Mouse (Mus musculus) ES-CJ7 (cell line): ENCODE measurements around the gene Spata13.

ENCODE experiments used
- DNase-seq: peaks from one replicate; pipeline ENCODE4 v3.0.0; 2011; ENCODE audit warnings: low read depth, low spot score

The Spata13 gene

GRCm38 (mm10) chr14:60747154-60747870, 113.5 kb downstream of the Spata13 start:
- no peak for DNase-seq

- no peak for DNase-seq
Measured at GRCm38 (mm10) chr14:60749880-60750279, 116.1 kb downstream of the Spata13 start.

GRCm38 (mm10) chr14:60751581-60751980, 117.8 kb downstream of the Spata13 start:
- DNase-seq: no peak

- no peak for DNase-seq
Measured at GRCm38 (mm10) chr14:60752892-60753800, 119.3 kb downstream of the Spata13 start.

- DNase-seq: no peak
Measured at GRCm38 (mm10) chr14:60753801-60754126, 120.0 kb downstream of the Spata13 start.

GRCm38 (mm10) chr14:60754656-60755055, 120.9 kb downstream of the Spata13 start:
- no peak for DNase-seq

- DNase-seq: no peak
Measured at GRCm38 (mm10) chr14:60756271-60756670, 122.5 kb downstream of the Spata13 start.

GRCm38 (mm10) chr14:60757265-60757664, 123.5 kb downstream of the Spata13 start:
- no peak for DNase-seq

GRCm38 (mm10) chr14:60757722-60758121, 123.9 kb downstream of the Spata13 start:
- no peak for DNase-seq

GRCm38 (mm10) chr14:60759097-60759496, 125.3 kb downstream of the Spata13 start:
- no peak for DNase-seq

GRCm38 (mm10) chr14:60761801-60762200, 128.0 kb downstream of the Spata13 start:
- peak; percentile 33 for DNase-seq

GRCm38 (mm10) chr14:60762754-60763153, 129.0 kb downstream of the Spata13 start:
- no peak for DNase-seq

GRCm38 (mm10) chr14:60763746-60764145, 129.9 kb downstream of the Spata13 start:
- DNase-seq: no peak

- peak; percentile 66 for DNase-seq
Measured at GRCm38 (mm10) chr14:60764526-60764925, 130.7 kb downstream of the Spata13 start.

- no peak for DNase-seq
Measured at GRCm38 (mm10) chr14:60765025-60765424, 131.2 kb downstream of the Spata13 start.

GRCm38 (mm10) chr14:60767884-60768283, 134.1 kb downstream of the Spata13 start, which contains the start of gene C1qtnf9:
Gene C1qtnf9, plus strand, starts transcription at chr14:60768134.
- DNase-seq: no peak

- DNase-seq: peak; percentile 61
Measured at GRCm38 (mm10) chr14:60769340-60769739, 135.5 kb downstream of the Spata13 start.

- DNase-seq: no peak
Measured at GRCm38 (mm10) chr14:60770594-60770993, 136.8 kb downstream of the Spata13 start.

- DNase-seq: peak; percentile 69
Measured at GRCm38 (mm10) chr14:60771057-60771456, 137.3 kb downstream of the Spata13 start.

GRCm38 (mm10) chr14:60773476-60773875, 139.7 kb downstream of the Spata13 start:
- no peak for DNase-seq

GRCm38 (mm10) chr14:60776521-60776920, 142.7 kb downstream of the Spata13 start:
- no peak for DNase-seq

- peak; percentile 60 for DNase-seq
Measured at GRCm38 (mm10) chr14:60777485-60777919, 143.7 kb downstream of the Spata13 start.

- no peak for DNase-seq
Measured at GRCm38 (mm10) chr14:60779198-60779597, 145.4 kb downstream of the Spata13 start.
